Mouse (Mus musculus): ENCODE results near the gene Aqp7. TPM values are rescaled to one million over a fixed set of nuclear protein-coding genes. Genes with fewer than 3 reads are reported as not detected.

The Aqp7 gene
- polyA plus RNA-seq, 1 experiment from 2014 or later: 0.86 TPM

DNA sequence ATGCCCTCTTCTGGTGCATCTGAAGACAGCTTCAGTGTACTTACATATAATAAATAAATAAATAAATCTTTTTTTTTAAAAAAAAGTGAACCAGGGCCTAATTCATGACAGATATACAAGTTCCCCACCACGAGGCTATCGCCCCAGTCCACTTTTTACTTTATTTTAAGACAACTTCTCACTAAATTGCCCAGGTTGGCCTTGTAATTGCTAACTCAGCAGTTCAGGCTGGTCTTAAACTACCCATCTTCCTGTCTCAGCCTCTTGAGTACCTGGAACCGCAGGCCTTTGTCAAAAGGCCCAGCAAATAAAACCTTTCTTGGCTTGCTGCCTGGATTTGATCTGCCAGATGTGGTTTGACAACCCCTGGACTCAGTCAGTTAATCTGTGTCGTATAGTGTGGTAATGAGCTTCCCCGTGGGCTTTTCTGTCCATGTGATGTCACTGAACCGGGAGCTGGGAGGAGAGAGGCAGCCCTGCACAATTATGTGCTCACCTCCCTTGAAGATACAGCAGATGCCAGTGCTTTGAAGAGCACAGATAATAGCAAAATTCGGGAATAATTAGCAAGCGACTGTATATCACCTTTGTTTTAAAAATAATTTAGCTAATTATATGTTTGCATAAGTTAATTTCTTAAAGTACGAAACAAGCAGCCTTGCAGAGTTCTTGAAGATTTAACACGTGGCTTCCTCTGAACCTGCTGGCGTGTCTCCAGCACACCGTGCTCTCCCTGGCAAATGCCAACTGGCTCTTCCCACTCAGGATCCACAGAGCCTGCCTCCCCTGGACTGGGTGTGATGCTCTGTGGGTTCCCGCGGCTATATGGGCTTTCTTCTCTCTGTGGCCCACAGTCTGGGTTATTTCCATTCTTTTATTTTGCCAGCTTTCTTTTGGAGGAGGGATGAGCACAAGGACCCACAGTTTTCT, 23.8 kb upstream of the Aqp7 start:
- H3K9ac ChIP-seq (ENCODE audit: low read depth, low read length): no peak overlapping the region
- no peak overlapping the region for H3K27ac ChIP-seq (ENCODE audit: low read depth, low read length)
- H3K36me3 ChIP-seq (ENCODE audit: control insufficient read depth, insufficient read depth, low read length): no peaks in the 10 kb centered on the region
- no peaks in the 10 kb centered on the region for H3K4me1 ChIP-seq (replicated peaks; ENCODE audit: control insufficient read depth, insufficient read depth, low read length)
- H3K27me3 ChIP-seq (replicated peaks; ENCODE audit: control insufficient read depth, insufficient read depth, low read length): no peaks in the 10 kb centered on the region
- ATAC-seq (replicated peaks; ENCODE audit: low FRiP score) (no peak), DNase-seq (ENCODE audit: low spot score) (no peak)
- H3K4me2 ChIP-seq: no peak overlapping the region
- 80% methylated on average over 14 of the region's 14 CpGs for WGBS
- H3K9me3 ChIP-seq (ENCODE audit: control insufficient read depth, low read length): no peaks in the 10 kb centered on the region
- no peak overlapping the region for H3K4me3 ChIP-seq (ENCODE audit: low read depth, low read length)

DNA sequence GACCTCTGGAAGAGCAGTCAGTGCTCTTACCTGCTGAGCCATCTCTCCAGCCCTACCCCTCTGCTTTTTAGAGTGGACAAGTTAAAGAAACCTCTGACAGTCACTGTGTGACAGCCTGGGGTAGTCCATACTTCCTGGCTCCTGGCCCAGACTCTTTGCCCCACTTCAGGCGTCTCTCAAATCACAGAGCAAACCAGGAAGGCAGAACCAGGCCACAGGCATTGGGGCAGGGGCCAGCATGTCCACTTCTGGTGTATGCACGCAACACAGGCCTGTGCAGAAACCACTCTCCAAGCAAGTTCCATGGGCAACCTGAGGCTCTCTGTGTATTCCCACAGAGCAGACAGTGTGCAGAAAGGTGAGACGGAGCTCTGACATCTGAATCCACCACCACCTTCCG, 17.3 kb upstream of the Aqp7 start:
- DNase-seq (ENCODE audit: low spot score): no peak
- Histone ChIP-seq H3K27me3 (replicated peaks; ENCODE audit: control insufficient read depth, insufficient read depth, low read length) (no peaks in the 10 kb centered on the region), H3K27ac (ENCODE audit: low read depth, low read length) (no peak overlapping the region), H3K4me2 (no peak overlapping the region), H3K9ac (ENCODE audit: low read depth, low read length) (no peak overlapping the region), H3K4me1 (replicated peaks; ENCODE audit: control insufficient read depth, insufficient read depth, low read length) (no peaks in the 10 kb centered on the region), H3K9me3 (ENCODE audit: control insufficient read depth, low read length) (no peaks in the 10 kb centered on the region), H3K4me3 (ENCODE audit: low read depth, low read length) (no peak overlapping the region), H3K36me3 (ENCODE audit: control insufficient read depth, insufficient read depth, low read length) (no peaks in the 10 kb centered on the region)
- 85% methylated on average over 4 of the region's 4 CpGs for WGBS
- no peak for ATAC-seq (replicated peaks; ENCODE audit: low FRiP score)

DNA sequence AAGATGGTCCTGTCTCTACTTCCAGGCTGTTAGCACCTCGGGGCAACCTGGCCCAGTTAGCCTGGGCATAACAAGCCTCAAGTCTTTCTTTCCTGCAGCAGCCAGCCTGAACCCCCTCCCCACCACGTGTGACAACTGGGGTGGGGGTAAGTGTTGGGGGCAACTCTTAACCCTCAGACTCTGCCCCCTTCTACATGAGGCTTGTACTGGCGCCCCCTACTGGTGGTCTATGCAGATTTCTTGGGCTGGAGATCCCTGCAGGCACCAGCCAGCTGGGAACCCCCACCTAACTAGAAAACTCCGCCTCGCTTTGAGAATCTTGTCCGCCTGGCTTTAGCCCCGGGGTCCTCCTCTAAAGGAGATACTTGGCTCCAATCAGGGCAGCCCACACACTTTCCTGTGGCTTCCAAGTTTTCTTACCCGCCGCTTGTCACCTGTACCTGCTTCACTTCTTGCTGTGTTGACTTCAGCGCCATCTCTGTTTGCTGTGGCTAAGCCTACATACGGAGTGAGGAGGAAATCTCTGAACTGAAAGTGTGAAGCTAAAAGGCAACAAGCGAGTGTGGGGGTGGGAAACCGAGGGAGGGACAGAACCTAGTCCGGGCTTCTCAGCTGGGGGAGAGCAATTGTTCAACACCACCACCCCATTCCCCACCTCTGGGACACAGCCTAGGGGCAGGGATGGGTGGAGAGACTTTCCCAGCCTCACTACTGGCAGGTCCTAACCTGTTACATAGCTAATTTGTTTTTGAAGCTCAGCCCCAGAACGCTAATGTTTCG, 16.1 kb upstream of the Aqp7 start:
- no peak for DNase-seq (ENCODE audit: low spot score)
- H3K27ac ChIP-seq (ENCODE audit: low read depth, low read length): no peak overlapping the region
- H3K27me3 ChIP-seq (replicated peaks; ENCODE audit: control insufficient read depth, insufficient read depth, low read length): no peaks in the 10 kb centered on the region
- H3K36me3 ChIP-seq (ENCODE audit: control insufficient read depth, insufficient read depth, low read length): no peaks in the 10 kb centered on the region
- no peak overlapping the region for H3K9ac ChIP-seq (ENCODE audit: low read depth, low read length)
- no peaks in the 10 kb centered on the region for H3K4me1 ChIP-seq (replicated peaks; ENCODE audit: control insufficient read depth, insufficient read depth, low read length)
- peak overlapping the region; percentile 53 for H3K4me2 ChIP-seq
- H3K9me3 ChIP-seq (ENCODE audit: control insufficient read depth, low read length): no peaks in the 10 kb centered on the region
- no peak for ATAC-seq (replicated peaks; ENCODE audit: low FRiP score)
- 17% methylated on average over 16 of the region's 16 CpGs for WGBS
- no peak overlapping the region for H3K4me3 ChIP-seq (ENCODE audit: low read depth, low read length)

DNA sequence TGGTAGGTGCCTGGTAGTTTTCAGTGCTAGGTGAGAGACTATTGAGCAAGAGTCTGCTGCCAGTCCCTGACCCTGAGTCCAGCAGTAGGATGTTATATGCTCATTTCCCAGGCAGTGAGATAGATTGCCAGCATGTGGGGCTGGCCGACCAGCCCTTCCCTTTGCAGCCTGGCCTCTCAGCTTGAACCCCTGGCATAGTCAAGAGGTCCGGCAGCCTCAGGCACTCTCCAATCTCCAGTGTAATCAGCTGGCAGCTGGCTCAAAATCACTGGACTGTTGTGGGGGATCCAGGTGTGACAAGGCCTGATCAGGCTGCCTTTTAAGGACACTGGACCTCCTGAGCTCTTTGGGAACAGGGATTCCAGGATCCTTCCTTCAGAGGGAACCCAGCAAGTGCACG, 15.4 kb upstream of the Aqp7 start:
- Histone ChIP-seq H3K4me1 (replicated peaks; ENCODE audit: control insufficient read depth, insufficient read depth, low read length) (no peaks in the 10 kb centered on the region), H3K4me2 (no peak overlapping the region), H3K9me3 (ENCODE audit: control insufficient read depth, low read length) (no peaks in the 10 kb centered on the region), H3K27me3 (replicated peaks; ENCODE audit: control insufficient read depth, insufficient read depth, low read length) (no peaks in the 10 kb centered on the region), H3K27ac (ENCODE audit: low read depth, low read length) (no peak overlapping the region), H3K36me3 (ENCODE audit: control insufficient read depth, insufficient read depth, low read length) (no peaks in the 10 kb centered on the region), H3K9ac (ENCODE audit: low read depth, low read length) (no peak overlapping the region), H3K4me3 (ENCODE audit: low read depth, low read length) (no peak overlapping the region)
- no peak for DNase-seq (ENCODE audit: low spot score)
- WGBS: 64% methylated on average over 3 of the region's 3 CpGs
- ATAC-seq (replicated peaks; ENCODE audit: low FRiP score): no peak

DNA sequence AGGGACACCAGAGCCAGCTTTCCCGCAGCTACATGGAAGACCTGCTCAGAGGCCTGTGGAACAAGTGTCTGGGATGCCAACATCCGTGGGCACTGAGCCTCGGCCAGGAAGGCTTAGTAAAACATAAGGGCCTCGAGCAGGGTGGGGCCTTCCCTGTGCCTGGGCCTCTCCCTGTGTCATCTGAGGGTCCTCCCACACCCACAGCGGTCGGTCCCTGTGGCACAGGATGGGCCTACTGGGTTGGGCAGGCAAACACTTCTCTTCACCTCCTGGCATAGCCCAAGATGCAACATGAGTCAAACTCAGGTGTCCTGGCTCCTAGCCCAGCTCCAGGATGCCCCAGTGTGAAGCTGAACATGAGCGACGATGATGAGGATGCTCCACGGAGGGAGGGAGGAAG, 9.4 kb upstream of the Aqp7 start:
- ATAC-seq (replicated peaks; ENCODE audit: low FRiP score) (0 out of 2 replicates have a peak, but pooled peaks have one; percentile 49), DNase-seq (ENCODE audit: low spot score) (no peak)
- peaks cover 18% of the 10 kb centered on the region for H3K4me1 ChIP-seq (replicated peaks; ENCODE audit: control insufficient read depth, insufficient read depth, low read length)
- no peak overlapping the region for H3K9ac ChIP-seq (ENCODE audit: low read depth, low read length)
- no peak overlapping the region for H3K4me2 ChIP-seq
- H3K36me3 ChIP-seq (ENCODE audit: control insufficient read depth, insufficient read depth, low read length): no peaks in the 10 kb centered on the region
- 64% methylated on average over 6 of the region's 9 CpGs for WGBS
- no peaks in the 10 kb centered on the region for H3K27me3 ChIP-seq (replicated peaks; ENCODE audit: control insufficient read depth, insufficient read depth, low read length)
- no peak overlapping the region for H3K4me3 ChIP-seq (ENCODE audit: low read depth, low read length)
- no peak overlapping the region for H3K27ac ChIP-seq (ENCODE audit: low read depth, low read length)
- H3K9me3 ChIP-seq (ENCODE audit: control insufficient read depth, low read length): no peaks in the 10 kb centered on the region

DNA sequence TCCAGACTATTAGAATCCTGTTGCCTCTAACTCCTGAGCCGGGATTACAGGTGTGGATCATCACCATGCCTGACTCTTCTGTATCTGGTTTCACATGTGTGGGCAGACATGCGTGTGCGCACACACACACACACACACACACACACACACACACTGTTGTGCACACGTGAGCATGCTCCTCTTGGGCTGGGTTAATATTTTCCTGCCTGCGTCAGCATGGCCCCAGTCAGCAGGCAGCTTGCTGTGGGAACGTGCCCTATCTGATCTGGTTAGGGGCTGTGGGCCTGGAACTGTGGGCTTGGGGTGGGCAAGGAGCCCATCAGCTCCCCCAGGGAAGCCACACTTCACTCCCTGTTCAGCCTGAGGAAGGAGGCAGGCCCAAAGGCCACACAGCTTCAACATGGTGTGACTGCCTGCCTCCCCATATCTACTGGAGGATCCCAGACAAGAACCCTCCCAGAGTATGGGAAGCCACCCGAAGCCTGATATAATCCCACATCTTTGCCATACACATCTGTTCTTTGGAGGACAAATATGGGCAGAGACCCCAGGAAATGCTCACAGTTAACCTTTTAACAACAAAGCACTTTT, 8.9 kb upstream of the Aqp7 start:
- Histone ChIP-seq H3K4me1 (replicated peaks; ENCODE audit: control insufficient read depth, insufficient read depth, low read length) (peaks cover 18% of the 10 kb centered on the region), H3K27ac (ENCODE audit: low read depth, low read length) (no peak overlapping the region; the same call in 1 of the 2 replicates), H3K9ac (ENCODE audit: low read depth, low read length) (peak overlapping the region; percentile 31; the same call in 1 of the 2 replicates), H3K27me3 (replicated peaks; ENCODE audit: control insufficient read depth, insufficient read depth, low read length) (no peaks in the 10 kb centered on the region), H3K4me2 (no peak overlapping the region), H3K36me3 (ENCODE audit: control insufficient read depth, insufficient read depth, low read length) (no peaks in the 10 kb centered on the region), H3K9me3 (ENCODE audit: control insufficient read depth, low read length) (no peaks in the 10 kb centered on the region), H3K4me3 (ENCODE audit: low read depth, low read length) (no peak overlapping the region)
- no peak for DNase-seq (ENCODE audit: low spot score)
- ATAC-seq (replicated peaks; ENCODE audit: low FRiP score): peak; percentile 35; the same call in 1 of the 2 replicates
- 64% methylated on average over 7 of the region's 7 CpGs for WGBS

DNA sequence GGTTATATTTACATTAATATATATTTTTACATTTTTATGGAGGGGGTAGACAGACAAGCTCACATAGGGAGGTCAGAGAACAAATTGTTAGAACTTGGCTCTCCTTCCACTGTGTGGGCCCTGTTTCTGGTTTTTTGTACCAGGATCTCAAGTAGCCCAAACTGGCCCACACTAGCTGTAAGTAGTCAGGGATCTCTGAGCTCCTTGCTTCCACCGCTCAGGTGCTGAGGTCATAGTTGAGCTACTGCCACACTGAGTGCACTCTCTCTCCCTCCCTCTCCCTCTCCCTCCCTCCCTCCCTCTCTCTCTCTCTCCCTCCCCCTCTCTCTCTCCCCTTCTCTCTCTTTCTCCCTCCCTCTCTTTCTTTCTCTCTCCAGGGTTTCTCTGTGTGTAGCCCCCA, 8.3 kb upstream of the Aqp7 start:
- Histone ChIP-seq H3K4me3 (ENCODE audit: low read depth, low read length) (no peak overlapping the region), H3K4me1 (replicated peaks; ENCODE audit: control insufficient read depth, insufficient read depth, low read length) (peaks cover 18% of the 10 kb centered on the region), H3K36me3 (ENCODE audit: control insufficient read depth, insufficient read depth, low read length) (no peaks in the 10 kb centered on the region), H3K27ac (ENCODE audit: low read depth, low read length) (no peak overlapping the region; the same call in 1 of the 2 replicates), H3K27me3 (replicated peaks; ENCODE audit: control insufficient read depth, insufficient read depth, low read length) (no peaks in the 10 kb centered on the region), H3K4me2 (no peak overlapping the region), H3K9me3 (ENCODE audit: control insufficient read depth, low read length) (no peaks in the 10 kb centered on the region), H3K9ac (ENCODE audit: low read depth, low read length) (no peak overlapping the region)
- WGBS: 60% methylated on average over 1 of the region's 1 CpGs
- ATAC-seq (replicated peaks; ENCODE audit: low FRiP score) (no peak), DNase-seq (ENCODE audit: low spot score) (no peak)

DNA sequence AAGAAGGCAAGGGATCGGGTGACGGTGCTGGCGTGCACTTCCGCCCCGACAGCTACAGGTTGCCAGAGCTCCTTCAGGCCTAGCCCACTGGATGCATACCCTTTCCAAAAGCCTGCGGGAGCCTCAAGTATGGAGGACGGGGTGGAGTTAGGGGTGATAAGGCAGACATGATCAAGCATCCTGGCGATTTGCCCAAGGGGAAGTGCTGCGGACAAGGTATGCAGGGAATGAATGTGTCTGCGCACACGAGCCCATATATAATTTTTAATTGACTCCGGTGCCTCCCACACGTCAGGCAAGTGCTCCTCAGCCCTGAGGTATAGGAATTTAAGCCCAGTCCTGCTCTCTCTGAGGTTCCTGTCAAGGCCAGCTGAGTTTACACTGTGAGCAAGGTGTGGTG, 7.2 kb upstream of the Aqp7 start:
- H3K9ac ChIP-seq (ENCODE audit: low read depth, low read length): no peak overlapping the region

More for the DNA sequence above, 7.2 kb upstream of the Aqp7 start:
- Histone ChIP-seq H3K36me3 (ENCODE audit: control insufficient read depth, insufficient read depth, low read length) (no peaks in the 10 kb centered on the region), H3K27ac (ENCODE audit: low read depth, low read length) (no peak overlapping the region), H3K27me3 (replicated peaks; ENCODE audit: control insufficient read depth, insufficient read depth, low read length) (no peaks in the 10 kb centered on the region), H3K4me3 (ENCODE audit: low read depth, low read length) (no peak overlapping the region), H3K4me1 (replicated peaks; ENCODE audit: control insufficient read depth, insufficient read depth, low read length) (peaks cover 18% of the 10 kb centered on the region), H3K9me3 (ENCODE audit: control insufficient read depth, low read length) (no peaks in the 10 kb centered on the region), H3K4me2 (no peak overlapping the region)
- WGBS: 59% methylated on average over 13 of the region's 13 CpGs
- ATAC-seq (replicated peaks; ENCODE audit: low FRiP score) (no peak), DNase-seq (ENCODE audit: low spot score) (no peak)
